Mouse (Mus musculus): ENCODE data around the gene Speer4f2.

DNA sequence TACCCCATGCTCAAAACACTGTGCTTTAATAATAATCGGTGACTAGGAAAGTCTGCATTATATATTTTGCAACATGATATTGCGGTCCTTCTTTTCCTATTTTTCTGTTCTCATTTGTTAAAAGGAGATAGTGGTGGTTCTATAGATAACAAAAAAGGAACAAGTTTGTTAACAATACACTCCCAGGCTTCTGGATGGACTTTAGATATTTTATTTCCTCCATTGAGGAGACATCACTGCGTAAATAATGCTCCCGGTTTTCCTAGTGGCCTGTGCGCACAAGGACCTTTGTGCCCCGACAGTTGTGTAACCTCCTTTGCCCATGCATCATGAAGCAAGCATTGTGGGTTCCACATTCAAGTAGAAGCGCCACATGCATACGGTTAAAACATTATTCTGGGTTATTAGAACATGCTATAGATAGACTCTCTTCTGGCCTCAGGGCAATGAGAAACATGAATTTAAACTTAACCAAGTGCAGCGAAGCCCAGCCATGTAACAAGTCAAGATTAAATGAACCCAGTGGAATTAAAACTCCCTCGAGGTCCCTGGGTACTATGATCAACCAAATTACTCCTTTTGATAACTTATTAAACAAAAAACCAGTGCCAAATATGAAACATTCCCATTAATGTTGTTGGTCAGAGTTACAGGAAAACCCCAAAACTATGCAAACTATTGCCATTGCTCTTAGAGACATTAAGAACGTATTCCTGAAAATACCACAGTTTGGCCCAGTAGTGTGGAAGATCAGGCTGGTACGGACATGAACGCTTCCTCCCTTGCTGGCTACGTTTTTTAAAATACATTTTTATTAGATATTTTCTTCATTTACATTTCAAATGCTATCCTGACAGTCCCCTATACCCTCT is 28.5 kb downstream of the Speer4f2 start:
- TF ChIP-seq CTCF (IDR thresholded peaks at IDR 0.05; ENCODE audit: low read depth) (no peak), EP300 (IDR thresholded peaks at IDR 0.05; ENCODE audit: low read depth) (no peak)
